Mouse (Mus musculus) c-Kit-positive CD71-positive TER-119-negative erythroid progenitor cells, embryonic 14.5 days (primary cell): ENCODE results near the gene Afap1l2.

Experiments used
- DNase-seq: peaks from one replicate; pipeline ENCODE4 v3.0.0-alpha.2; 2013; ENCODE audit warnings: low read depth

The Afap1l2 gene

GRCm38 (mm10) chr19:56976515-56976914 lies 31.5 kb downstream of the Afap1l2 start:
- no peak for DNase-seq

GRCm38 (mm10) chr19:56975502-56975901 lies 32.5 kb downstream of the Afap1l2 start:
- DNase-seq = no peak

GRCm38 (mm10) chr19:56974159-56974558 lies 33.9 kb downstream of the Afap1l2 start:
- no peak for DNase-seq

- no peak for DNase-seq
These were observed 35.3 kb downstream of the Afap1l2 start for GRCm38 (mm10) chr19:56972768-56973167.

- DNase-seq = no peak
These were observed 36.7 kb downstream of the Afap1l2 start for GRCm38 (mm10) chr19:56971347-56971746.

- no peak for DNase-seq
These were observed 44.2 kb downstream of the Afap1l2 start for GRCm38 (mm10) chr19:56963876-56964275.

GRCm38 (mm10) chr19:56959601-56960000 lies 48.4 kb downstream of the Afap1l2 start:
- DNase-seq = no peak

GRCm38 (mm10) chr19:56959057-56959456 lies 49.0 kb downstream of the Afap1l2 start:
- no peak for DNase-seq

GRCm38 (mm10) chr19:56958582-56959021 lies 49.4 kb downstream of the Afap1l2 start:
- DNase-seq = no peak

- DNase-seq = no peak
These were observed 50.0 kb downstream of the Afap1l2 start for GRCm38 (mm10) chr19:56958011-56958410.

GRCm38 (mm10) chr19:56955568-56956513 lies 52.2 kb downstream of the Afap1l2 start:
- DNase-seq = no peak

GRCm38 (mm10) chr19:56954857-56955256 lies 53.2 kb downstream of the Afap1l2 start:
- no peak for DNase-seq

- DNase-seq = no peak
These were observed 54.2 kb downstream of the Afap1l2 start for GRCm38 (mm10) chr19:56953856-56954255.

- no peak for DNase-seq
These were observed 57.2 kb downstream of the Afap1l2 start for GRCm38 (mm10) chr19:56950818-56951217.

- no peak for DNase-seq
These were observed 58.2 kb downstream of the Afap1l2 start for GRCm38 (mm10) chr19:56949868-56950267.

- no peak for DNase-seq
These were observed 59.9 kb downstream of the Afap1l2 start for GRCm38 (mm10) chr19:56947971-56948610.

GRCm38 (mm10) chr19:56946727-56947126 lies 61.3 kb downstream of the Afap1l2 start:
- no peak for DNase-seq

- no peak for DNase-seq
These were observed 61.8 kb downstream of the Afap1l2 start for GRCm38 (mm10) chr19:56946277-56946676.

GRCm38 (mm10) chr19:56945621-56946020 lies 62.4 kb downstream of the Afap1l2 start:
- no peak for DNase-seq

- DNase-seq = no peak
These were observed 63.2 kb downstream of the Afap1l2 start for GRCm38 (mm10) chr19:56944826-56945225.

- no peak for DNase-seq
These were observed 63.8 kb downstream of the Afap1l2 start for GRCm38 (mm10) chr19:56944211-56944610.

GRCm38 (mm10) chr19:56942216-56942615 lies 65.8 kb downstream of the Afap1l2 start:
- DNase-seq = no peak

- DNase-seq = no peak
These were observed 67.5 kb downstream of the Afap1l2 start for GRCm38 (mm10) chr19:56940507-56940906.
